Mouse (Mus musculus) E14TG2a.4 (cell line): ENCODE data around the gene AC161166.1.

Experiments
- H3K27me3 ChIP-seq: 2 replicates; pipeline ENCODE4 v1.6.1; 2014; ENCODE audit warnings: low read length, control low read depth; ENCODE audit not compliant: insufficient read depth
- H3K36me3 ChIP-seq: 2 replicates; pipeline ENCODE4 v1.6.1; 2014; ENCODE audit warnings: low read length, control low read depth; ENCODE audit not compliant: insufficient read depth
- H3K4me1 ChIP-seq: replicated peaks from 2 replicates; pipeline ENCODE4 v1.6.1; 2014; ENCODE audit warnings: low read depth, low read length, control low read depth
- H3K4me3 ChIP-seq: replicated peaks from 2 replicates; pipeline ENCODE4 v1.5.1; 2014; ENCODE audit warnings: mild to moderate bottlenecking, low read length
- H3K9me3 ChIP-seq: 2 replicates; pipeline ENCODE4 v1.6.1; 2014; ENCODE audit warnings: low read length, control low read depth
- CTCF ChIP-seq: conservative IDR thresholded peaks from 2 replicates; pipeline ENCODE4 v1.5.1; 2014; ENCODE audit warnings: low read length
- NANOG ChIP-seq: IDR thresholded peaks from 2 replicates; pipeline ENCODE4 v1.6.1; 2014; ENCODE audit warnings: borderline replicate concordance, low read length, mixed read lengths
- POU5F1 ChIP-seq: IDR thresholded peaks from 2 replicates; pipeline ENCODE4 v1.6.1; 2014; ENCODE audit warnings: low read length, borderline replicate concordance

Gene AC161166.1

DNA sequence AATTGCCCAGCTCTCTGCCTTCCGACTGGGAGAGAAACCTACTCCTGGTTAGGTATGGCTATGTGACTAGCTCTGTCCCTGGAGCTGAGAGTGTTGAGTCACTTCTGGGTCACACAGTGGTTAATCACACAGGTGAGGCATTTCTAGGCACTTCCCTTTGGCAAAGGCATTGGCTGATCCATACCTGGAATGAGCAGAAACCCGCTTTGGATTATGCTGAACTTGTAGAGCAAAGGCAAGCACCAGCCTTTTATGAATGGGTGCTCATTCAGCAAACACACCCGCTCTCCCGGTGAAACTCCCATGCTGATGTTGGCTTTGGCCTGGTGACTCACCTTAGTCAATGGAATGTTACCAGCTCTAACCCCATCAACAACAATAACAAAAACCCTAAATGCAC is 27.4 kb upstream of the AC161166.1 start:
- Histone ChIP-seq H3K27me3 (peaks cover 9% of the 10 kb centered on the region), H3K36me3 (peaks cover 5% of the 10 kb centered on the region; the same call in 1 of the 2 replicates), H3K4me3 (no peak overlapping the region), H3K9me3 (peaks cover 10% of the 10 kb centered on the region), H3K4me1 (peaks cover 23% of the 10 kb centered on the region)
- TF ChIP-seq CTCF (no peak), NANOG (no peak), POU5F1 (no peak)

GRCm38 (mm10) chr7:24538701-24539100 is 26.4 kb upstream of the AC161166.1 start:
- H3K36me3 ChIP-seq, result peaks cover 5% of the 10 kb centered on the region; the same call in 1 of the 2 replicates
- H3K9me3 ChIP-seq, result peaks cover 10% of the 10 kb centered on the region
- TF ChIP-seq NANOG (no peak), CTCF (no peak), POU5F1 (no peak)
- H3K4me1 ChIP-seq, result peaks cover 27% of the 10 kb centered on the region
- no peak overlapping the region for H3K4me3 ChIP-seq
- peaks cover 12% of the 10 kb centered on the region for H3K27me3 ChIP-seq

DNA sequence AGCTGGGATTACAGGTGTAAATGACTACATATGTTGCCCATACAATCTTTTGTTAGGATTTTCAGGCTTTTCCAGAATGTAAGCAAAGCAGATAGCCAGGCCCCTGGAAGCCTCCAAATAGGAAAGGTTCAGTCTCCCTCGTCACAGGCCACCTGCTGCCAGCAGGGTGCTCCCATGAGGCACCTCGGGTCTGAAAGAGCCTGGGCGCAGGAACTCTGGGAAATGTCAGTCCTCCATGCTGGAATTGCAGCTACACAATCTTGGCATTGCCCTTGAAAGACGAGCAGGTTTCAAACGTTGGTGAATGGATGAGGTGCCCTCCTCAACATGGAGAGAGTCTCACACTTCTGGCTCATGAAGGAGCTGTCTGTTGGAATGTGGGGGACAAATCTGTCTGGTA is 25.9 kb upstream of the AC161166.1 start:
- peaks cover 10% of the 10 kb centered on the region for H3K9me3 ChIP-seq
- peaks cover 33% of the 10 kb centered on the region for H3K4me1 ChIP-seq
- no peak overlapping the region for H3K4me3 ChIP-seq
- peaks cover 17% of the 10 kb centered on the region for H3K27me3 ChIP-seq
- H3K36me3 ChIP-seq, result peaks cover 5% of the 10 kb centered on the region; the same call in 1 of the 2 replicates
- TF ChIP-seq CTCF (no peak), NANOG (no peak), POU5F1 (no peak)

DNA sequence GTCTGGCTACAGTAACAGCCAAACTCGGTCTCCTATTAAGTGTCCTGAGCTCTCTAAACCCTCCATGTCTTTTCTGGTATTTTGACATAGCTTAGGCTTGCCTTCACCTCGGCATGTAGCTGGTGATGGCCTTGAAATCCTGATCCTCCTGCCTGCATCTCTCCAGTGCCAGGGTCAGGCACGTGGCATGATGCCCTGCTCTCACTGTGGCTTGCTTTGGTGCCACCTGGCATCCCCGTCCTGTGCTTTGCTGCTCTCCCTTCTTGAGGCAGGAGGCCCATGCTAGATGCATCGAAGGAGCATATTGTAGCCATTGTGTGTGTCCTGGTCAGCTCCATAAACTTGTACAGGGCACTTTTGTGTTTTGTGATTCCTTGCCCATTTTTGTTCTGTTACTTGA is 25.3 kb upstream of the AC161166.1 start:
- H3K9me3 ChIP-seq, result peaks cover 10% of the 10 kb centered on the region
- H3K4me3 ChIP-seq, result no peak overlapping the region
- H3K4me1 ChIP-seq, result peaks cover 38% of the 10 kb centered on the region
- peaks cover 5% of the 10 kb centered on the region; the same call in 1 of the 2 replicates for H3K36me3 ChIP-seq
- TF ChIP-seq POU5F1 (no peak), NANOG (no peak), CTCF (no peak)
- peaks cover 17% of the 10 kb centered on the region for H3K27me3 ChIP-seq

DNA sequence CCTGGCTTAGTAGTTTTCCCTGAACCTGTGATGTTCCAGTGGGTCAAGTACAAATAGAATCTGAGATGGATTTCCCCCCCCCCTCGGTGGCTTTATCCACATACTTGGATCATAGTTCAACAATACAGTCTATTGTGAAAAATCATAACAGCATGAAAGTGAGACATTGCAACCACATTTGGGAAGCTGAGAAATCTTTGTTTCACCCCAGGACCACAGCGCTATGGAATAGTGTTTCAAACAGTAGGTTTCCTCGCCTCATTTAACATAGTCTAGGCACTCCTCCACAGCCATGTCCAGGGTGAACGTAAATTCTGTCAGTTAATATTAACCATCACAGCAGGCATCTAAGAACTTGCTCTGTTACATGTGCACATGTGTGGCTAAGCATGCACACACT is 24.8 kb upstream of the AC161166.1 start:
- no peak overlapping the region for H3K4me3 ChIP-seq
- peaks cover 10% of the 10 kb centered on the region for H3K9me3 ChIP-seq
- peaks cover 9% of the 10 kb centered on the region for H3K36me3 ChIP-seq
- TF ChIP-seq POU5F1 (no peak), NANOG (no peak), CTCF (no peak)
- peaks cover 22% of the 10 kb centered on the region for H3K27me3 ChIP-seq
- peaks cover 43% of the 10 kb centered on the region for H3K4me1 ChIP-seq

GRCm38 (mm10) chr7:24534301-24534700 is 22.0 kb upstream of the AC161166.1 start:
- peaks cover 65% of the 10 kb centered on the region for H3K4me1 ChIP-seq
- no peak for TF ChIP-seq CTCF
- TF ChIP-seq NANOG, result no peak
- TF ChIP-seq POU5F1, result no peak
- peak overlapping the region; percentile 85 for H3K4me3 ChIP-seq
- H3K27me3 ChIP-seq, result peaks cover 22% of the 10 kb centered on the region
- H3K9me3 ChIP-seq, result peaks cover 6% of the 10 kb centered on the region
- peaks cover 10% of the 10 kb centered on the region for H3K36me3 ChIP-seq

GRCm38 (mm10) chr7:24533806-24534205 is 21.6 kb upstream of the AC161166.1 start:
- H3K4me3 ChIP-seq, result peak overlapping the region; percentile 85
- H3K27me3 ChIP-seq, result peaks cover 22% of the 10 kb centered on the region
- peaks cover 70% of the 10 kb centered on the region for H3K4me1 ChIP-seq
- TF ChIP-seq POU5F1 (no peak), CTCF (no peak), NANOG (no peak)
- peaks cover 2% of the 10 kb centered on the region for H3K9me3 ChIP-seq
- H3K36me3 ChIP-seq, result peaks cover 10% of the 10 kb centered on the region

DNA sequence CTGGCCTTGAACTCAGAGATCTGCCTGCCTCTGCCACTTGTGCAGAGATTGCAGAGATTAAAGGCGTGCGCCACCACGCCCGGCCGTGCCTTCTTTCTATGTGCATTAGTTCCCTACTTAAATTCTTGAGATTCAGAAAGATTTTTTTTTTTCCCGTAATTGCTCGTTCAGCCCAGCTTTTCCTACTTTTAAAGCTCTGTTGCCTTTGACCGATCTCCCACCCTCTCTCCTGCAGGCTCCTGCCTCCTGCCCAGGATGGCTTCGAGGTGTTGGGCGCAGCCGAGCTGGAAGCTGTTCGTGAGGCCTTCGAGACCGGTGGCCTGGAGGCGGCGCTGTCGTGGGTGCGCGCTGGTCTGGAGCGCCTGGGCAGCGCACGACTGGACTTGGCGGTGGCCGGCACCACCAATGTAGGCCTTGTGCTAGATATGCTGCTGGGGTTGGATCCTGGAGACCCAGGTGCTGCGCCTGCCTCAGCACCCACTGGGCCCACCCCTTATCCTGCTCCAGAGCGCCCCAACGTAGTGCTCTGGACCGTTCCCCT is 20.8 kb upstream of the AC161166.1 start:
- no peak for TF ChIP-seq NANOG
- no peak; the same call in 1 of the 2 replicates for TF ChIP-seq CTCF
- TF ChIP-seq POU5F1, result no peak
- peaks cover 22% of the 10 kb centered on the region for H3K27me3 ChIP-seq
- no peaks in the 10 kb centered on the region for H3K9me3 ChIP-seq
- H3K4me1 ChIP-seq, result peaks cover 64% of the 10 kb centered on the region
- H3K36me3 ChIP-seq, result peaks cover 10% of the 10 kb centered on the region
- H3K4me3 ChIP-seq, result peak overlapping the region; percentile 85
